Mouse (Mus musculus): Measurements from ENCODE around the gene Fam69a.

DNA sequence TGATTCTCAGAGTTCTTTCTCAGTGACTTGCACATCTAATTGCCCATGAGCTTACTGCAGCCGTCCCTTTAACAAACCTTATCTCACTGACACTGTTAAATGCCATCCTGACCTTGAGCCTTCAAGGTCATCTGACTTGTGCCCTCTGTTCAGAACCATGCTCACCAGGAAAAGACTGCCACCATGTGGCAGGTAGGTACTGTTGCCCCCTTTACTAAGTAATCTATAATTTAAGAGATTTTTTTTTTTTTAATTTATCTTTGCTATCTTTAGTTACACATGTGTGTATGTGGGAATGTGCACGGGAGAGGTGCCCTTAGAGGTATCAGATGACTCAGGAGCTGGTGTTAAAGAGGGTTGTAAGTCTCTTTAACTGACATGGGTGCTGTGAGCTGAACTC lies 18.2 kb upstream of the Fam69a start:
- peak; percentile 79 for TF ChIP-seq CTCF (IDR thresholded peaks at IDR 0.05)
- no peak for TF ChIP-seq EP300 (IDR thresholded peaks at IDR 0.05; ENCODE audit: insufficient read depth, low read depth, low read length)

Data from heart, adult 2 months (tissue).